Mouse (Mus musculus): ENCODE measurements around the gene 6430628N08Rik.

DNA sequence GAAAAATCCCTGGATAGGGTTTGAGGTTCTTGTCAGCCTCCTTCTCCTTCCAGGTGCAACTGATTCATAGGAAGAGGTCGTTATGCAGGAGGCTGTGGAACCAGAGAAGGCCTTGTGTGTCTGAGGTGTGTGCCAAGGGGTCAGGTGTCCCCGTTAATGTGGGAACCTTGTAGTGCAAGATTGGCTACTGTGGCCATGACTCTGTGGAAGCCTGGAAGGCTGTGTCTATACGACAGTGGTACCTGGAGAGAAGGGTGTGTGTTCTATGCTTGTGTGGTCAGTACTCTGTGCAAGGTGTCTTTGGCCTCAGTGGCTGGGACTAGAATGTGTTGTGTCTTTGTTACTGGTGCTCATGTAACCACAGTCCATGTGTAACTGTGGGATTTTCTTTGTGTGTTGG lies 50.2 kb downstream of the 6430628N08Rik start:
- TF ChIP-seq CTCF (conservative IDR thresholded peaks at IDR 0.05; ENCODE audit: insufficient read depth, insufficient read length, low read depth, low read length) (no peak), POLR2A (IDR thresholded peaks at IDR 0.05; ENCODE audit: low read depth, low read length) (no peak)

Measured in kidney, adult 2 months (tissue).